Mouse (Mus musculus) midbrain, embryonic 15.5 days (tissue): ENCODE data around the gene Srgap3. TPM values are rescaled to one million over a fixed set of nuclear protein-coding genes. Genes with fewer than 3 reads are reported as not detected.

Experiments
- ATAC-seq: fragments of 200-750 bp; cut with Nextera tagmentation; replicated peaks from 2 replicates; pipeline ENCODE4 v1.8.0; 2017; ENCODE audit warnings: moderate TSS enrichment
- H3K27ac ChIP-seq: fragments of 300-500 bp; sonication (generic); 2 replicates; pipeline ENCODE4 v1.5.1; 2015; ENCODE audit warnings: mild to moderate bottlenecking, inconsistent platforms
- H3K27me3 ChIP-seq: fragments of 300-500 bp; sonication (generic); replicated peaks from 2 replicates; pipeline ENCODE4 v1.6.1; 2015; ENCODE audit warnings: inconsistent platforms
- H3K36me3 ChIP-seq: fragments of 300-500 bp; sonication (generic); replicated peaks from 2 replicates; pipeline ENCODE4 v1.6.1; 2015; ENCODE audit warnings: inconsistent platforms
- H3K4me1 ChIP-seq: fragments of 300-500 bp; sonication (generic); 2 replicates; pipeline ENCODE4 v1.6.1; 2015; ENCODE audit warnings: inconsistent platforms
- H3K4me2 ChIP-seq: fragments of 300-500 bp; sonication (generic); 2 replicates; pipeline ENCODE4 v1.6.1; 2015; ENCODE audit warnings: inconsistent platforms, mild to moderate bottlenecking, moderate library complexity
- H3K4me3 ChIP-seq: fragments of 300-500 bp; sonication (generic); 2 replicates; pipeline ENCODE4 v1.5.1; 2015; ENCODE audit warnings: mild to moderate bottlenecking, inconsistent platforms
- H3K9ac ChIP-seq: fragments of 300-500 bp; sonication (generic); 2 replicates; pipeline ENCODE4 v1.6.1; 2015; ENCODE audit warnings: mild to moderate bottlenecking, inconsistent platforms
- H3K9me3 ChIP-seq: fragments of 300-500 bp; sonication (generic); 2 replicates; pipeline ENCODE4 v1.6.1; 2016; ENCODE audit warnings: inconsistent platforms
- WGBS: fragments of 180-500 bp; shearing (Covaris S2); methylation state at CpG from one replicate; pipeline ENCODE4 v1.1.7; 2015; ENCODE audit warnings: mixed read lengths; 5-methylcytosine and 5-hydroxymethylcytosine counted together
- polyA plus RNA-seq: library from polyadenylated mRNA; unstranded; fragments of >200 nt; fragmentation: Nextera tagmentation; extraction: Ambion mirVana; gene quantifications from 2 replicates; pipeline ENCODE4 v1.2.1, GENCODE M21; 2015

The Srgap3 gene
- polyA plus RNA-seq, 1 experiment from 2014 or later = 44.6 TPM

DNA sequence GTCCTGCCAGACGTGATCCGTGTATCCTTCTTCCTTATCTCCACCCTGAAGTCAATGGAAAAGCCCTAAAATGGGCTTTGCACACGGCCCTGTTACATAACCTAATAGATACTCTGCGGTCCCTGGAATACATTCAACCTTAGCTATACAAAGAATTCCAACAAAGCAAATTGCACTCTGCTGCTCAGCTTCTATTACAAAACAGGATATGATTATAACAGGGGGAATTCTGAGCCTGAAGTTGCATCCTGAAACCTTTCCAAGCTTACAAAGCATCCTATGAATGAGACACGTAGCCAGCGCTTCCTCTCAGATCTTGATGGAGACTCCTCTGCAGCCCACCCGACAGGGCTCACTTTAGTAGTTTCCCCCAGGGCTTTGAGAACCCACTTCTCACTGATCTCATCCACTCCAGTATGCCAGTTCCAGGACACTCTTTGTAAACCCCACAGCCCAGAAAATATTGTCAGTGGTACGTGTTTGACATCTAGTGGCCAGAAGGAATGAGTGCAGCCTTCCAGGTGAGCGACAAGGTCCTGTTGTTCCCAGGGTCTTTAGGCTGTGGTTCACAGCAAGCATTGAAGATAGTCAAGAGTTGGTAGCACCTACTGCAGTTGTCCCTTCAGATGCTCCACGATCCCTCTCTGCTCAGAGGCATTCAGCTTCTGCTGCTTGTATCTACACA, 165.5 kb downstream of the Srgap3 start:
- WGBS = 87% methylated on average over 10 of the region's 10 CpGs

DNA sequence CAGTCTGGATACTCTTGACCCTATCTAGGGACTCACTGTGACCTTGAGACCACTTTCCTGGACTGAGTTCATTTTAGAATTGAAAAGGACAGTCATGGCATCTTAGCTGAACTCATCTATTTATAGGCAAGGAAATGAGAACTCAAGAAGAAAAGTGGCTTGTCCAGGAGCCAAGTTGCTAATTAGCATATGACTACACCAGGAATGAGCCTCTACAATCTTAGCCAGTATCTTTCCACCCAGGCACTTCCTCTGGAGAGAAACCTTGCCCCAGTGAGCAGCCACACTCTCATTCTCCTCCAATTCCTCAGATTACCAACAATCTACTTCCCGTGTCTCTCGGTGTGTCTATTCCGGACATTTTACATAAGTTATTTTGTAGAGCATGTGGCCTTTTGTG, 168.9 kb downstream of the Srgap3 start:
- Histone ChIP-seq H3K9me3 (no peaks in the 10 kb centered on the region), H3K4me2 (no peak overlapping the region), H3K4me3 (no peak overlapping the region), H3K27me3 (no peaks in the 10 kb centered on the region), H3K9ac (no peak overlapping the region), H3K27ac (no peak overlapping the region), H3K36me3 (peaks cover 31% of the 10 kb centered on the region), H3K4me1 (no peaks in the 10 kb centered on the region)
- ATAC-seq = no peak
- 89% methylated on average over 3 of the region's 3 CpGs for WGBS

More for the DNA sequence above, 165.5 kb downstream of the Srgap3 start:
- Histone ChIP-seq H3K27me3 (no peaks in the 10 kb centered on the region), H3K36me3 (peaks cover 12% of the 10 kb centered on the region), H3K9ac (no peak overlapping the region), H3K4me1 (no peaks in the 10 kb centered on the region), H3K9me3 (no peaks in the 10 kb centered on the region), H3K4me2 (no peak overlapping the region), H3K4me3 (no peak overlapping the region), H3K27ac (no peak overlapping the region)
- ATAC-seq = no peak

DNA sequence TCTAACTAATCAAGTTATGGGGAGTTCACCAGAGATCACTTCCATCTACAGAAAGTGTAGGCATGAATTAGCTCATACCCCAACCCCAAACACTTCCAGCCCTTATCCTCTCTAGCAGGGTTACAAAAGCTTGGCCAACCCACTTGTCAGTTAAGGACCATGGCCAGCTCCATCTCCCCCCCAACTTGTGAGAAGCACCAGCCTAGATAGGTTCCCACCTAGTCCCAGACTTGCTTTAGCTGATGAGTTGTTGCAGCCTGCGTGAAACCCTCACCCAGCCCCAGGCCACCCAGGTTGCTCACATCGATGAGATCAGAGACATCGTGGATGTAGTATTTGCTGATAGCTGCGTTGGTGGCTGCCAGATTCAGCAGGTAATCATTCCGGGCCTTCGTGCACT, 170.3 kb downstream of the Srgap3 start:
- Histone ChIP-seq H3K4me3 (no peak overlapping the region), H3K4me1 (no peaks in the 10 kb centered on the region), H3K9ac (no peak overlapping the region), H3K4me2 (no peak overlapping the region), H3K27me3 (no peaks in the 10 kb centered on the region), H3K9me3 (no peaks in the 10 kb centered on the region), H3K27ac (no peak overlapping the region), H3K36me3 (peaks cover 31% of the 10 kb centered on the region)
- ATAC-seq = no peak
- 92% methylated on average over 6 of the region's 6 CpGs for WGBS

DNA sequence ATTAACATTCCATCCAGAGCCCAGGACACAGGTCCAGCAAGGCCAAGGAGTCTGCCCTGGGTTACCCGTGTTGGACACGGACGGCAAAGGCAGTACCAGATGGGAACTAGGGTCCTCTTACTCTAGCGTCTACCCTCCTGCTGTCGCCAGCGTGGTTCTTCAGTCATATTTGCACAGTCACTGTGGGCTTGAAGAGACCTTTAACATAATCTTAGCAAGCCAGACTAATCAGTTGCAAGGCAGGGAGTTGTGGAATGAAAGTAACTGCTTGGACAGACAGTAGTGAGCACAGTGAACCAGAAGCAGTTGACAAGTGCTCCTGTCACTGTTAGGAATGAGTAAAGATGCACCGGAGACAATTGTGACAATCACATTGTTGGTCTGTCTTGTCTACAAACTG, 173.3 kb downstream of the Srgap3 start:
- no peak for ATAC-seq
- Histone ChIP-seq H3K4me2 (no peak overlapping the region), H3K36me3 (peaks cover 42% of the 10 kb centered on the region), H3K9ac (no peak overlapping the region), H3K9me3 (no peaks in the 10 kb centered on the region), H3K27me3 (no peaks in the 10 kb centered on the region), H3K4me1 (no peaks in the 10 kb centered on the region), H3K27ac (no peak overlapping the region), H3K4me3 (no peak overlapping the region)
- 87% methylated on average over 7 of the region's 7 CpGs for WGBS

DNA sequence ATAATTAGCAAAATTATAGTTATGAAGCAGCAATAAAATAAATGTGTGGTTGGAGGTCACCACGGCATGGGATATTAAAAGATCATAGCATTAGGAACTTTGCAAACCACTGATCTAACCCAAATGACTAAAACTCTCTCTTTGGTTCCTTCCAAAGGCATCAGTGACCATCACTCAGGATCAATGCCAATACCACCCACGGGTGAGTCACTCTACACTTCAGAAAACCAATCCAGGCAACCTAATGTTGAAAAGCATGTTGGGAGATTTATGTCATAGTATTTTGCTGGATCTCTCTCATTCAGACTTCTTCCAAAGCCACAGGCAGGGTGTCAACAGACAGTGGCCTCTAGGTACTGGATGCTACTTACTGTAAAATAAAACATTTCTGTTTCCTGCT, 176.1 kb downstream of the Srgap3 start:
- no peak overlapping the region for H3K4me3 ChIP-seq
- no peak overlapping the region for H3K9ac ChIP-seq
- H3K4me1 ChIP-seq = no peaks in the 10 kb centered on the region
- no peak overlapping the region for H3K4me2 ChIP-seq
- H3K27me3 ChIP-seq = no peaks in the 10 kb centered on the region
- 95% methylated on average over 2 of the region's 2 CpGs for WGBS
- H3K9me3 ChIP-seq = no peaks in the 10 kb centered on the region
- H3K27ac ChIP-seq = no peak overlapping the region
- peaks cover 58% of the 10 kb centered on the region for H3K36me3 ChIP-seq
- ATAC-seq = no peak

DNA sequence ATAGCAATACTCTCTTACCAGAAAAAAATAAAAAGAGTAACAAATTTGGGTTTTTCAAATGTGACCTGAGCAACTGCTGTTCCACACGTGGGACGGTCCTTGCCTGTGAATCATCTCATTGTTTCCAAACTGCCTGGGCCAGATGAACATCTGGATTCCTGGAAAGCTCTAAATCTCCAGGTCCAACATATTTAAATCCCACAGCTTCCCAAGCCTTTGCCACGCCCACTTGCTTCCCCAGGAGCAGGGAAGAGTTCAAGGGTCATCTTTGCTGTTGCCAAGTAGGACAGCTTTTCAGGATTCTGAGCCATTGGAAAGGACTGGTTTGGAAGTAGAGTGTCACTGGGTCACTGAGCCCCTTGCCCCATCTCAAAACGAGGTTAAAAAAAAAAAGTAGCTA, 188.5 kb downstream of the Srgap3 start:
- H3K4me3 ChIP-seq = no peak overlapping the region
- no peak overlapping the region for H3K9ac ChIP-seq
- H3K27me3 ChIP-seq = no peaks in the 10 kb centered on the region
- H3K36me3 ChIP-seq = peaks cover 23% of the 10 kb centered on the region
- no peaks in the 10 kb centered on the region for H3K9me3 ChIP-seq
- H3K27ac ChIP-seq = no peak overlapping the region
- no peaks in the 10 kb centered on the region for H3K4me1 ChIP-seq
- no peak for ATAC-seq
- WGBS = 63% methylated on average over 4 of the region's 4 CpGs
- no peak overlapping the region for H3K4me2 ChIP-seq

DNA sequence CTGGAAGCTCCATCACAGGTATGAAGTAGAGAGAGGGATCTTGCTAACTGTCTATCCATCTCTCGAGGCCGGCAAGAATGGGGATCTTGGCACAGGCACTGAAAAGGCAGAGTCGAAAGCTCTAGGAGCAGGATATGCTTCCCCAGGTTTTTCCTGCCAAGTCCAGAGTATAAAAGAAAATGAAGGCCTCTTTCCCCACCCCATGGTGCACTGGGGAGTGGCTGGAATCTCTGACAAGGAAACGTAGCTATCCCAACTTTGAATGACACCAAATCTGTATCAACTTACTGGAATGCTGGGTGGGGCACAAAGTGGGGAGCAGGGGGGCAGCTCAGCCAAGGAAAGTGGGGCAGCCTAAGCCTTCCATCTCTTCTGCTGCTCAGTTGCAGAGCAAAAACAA, 190.2 kb downstream of the Srgap3 start:
- no peaks in the 10 kb centered on the region for H3K4me1 ChIP-seq
- H3K9ac ChIP-seq = no peak overlapping the region
- peaks cover 14% of the 10 kb centered on the region; the same call in 1 of the 2 replicates for H3K36me3 ChIP-seq
- H3K4me2 ChIP-seq = no peak overlapping the region
- H3K9me3 ChIP-seq = no peaks in the 10 kb centered on the region
- WGBS = 72% methylated on average over 4 of the region's 4 CpGs
- H3K27ac ChIP-seq = no peak overlapping the region
- no peak overlapping the region for H3K4me3 ChIP-seq
- H3K27me3 ChIP-seq = no peaks in the 10 kb centered on the region
- no peak for ATAC-seq

DNA sequence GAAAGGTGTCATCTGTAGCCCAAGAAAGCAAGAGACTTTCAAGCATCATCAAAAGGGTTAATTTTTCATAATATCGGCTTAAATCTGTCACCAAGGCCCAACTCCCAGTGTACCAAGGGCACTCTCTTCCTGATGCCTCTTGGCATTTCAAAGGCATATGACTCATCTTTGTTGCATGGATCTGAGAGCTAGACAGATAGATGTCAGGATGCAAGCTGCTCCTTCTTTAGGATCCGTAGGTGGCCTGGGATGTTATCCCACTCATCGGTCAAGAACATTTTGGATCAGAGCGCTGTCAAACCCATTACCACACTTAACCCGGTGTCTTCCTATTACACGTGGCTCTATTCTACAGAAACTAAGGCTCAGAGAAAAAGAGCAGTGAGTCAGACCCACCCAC, 192.1 kb downstream of the Srgap3 start:
- no peak overlapping the region for H3K4me2 ChIP-seq
- no peak overlapping the region for H3K27ac ChIP-seq
- no peaks in the 10 kb centered on the region for H3K27me3 ChIP-seq
- WGBS = 92% methylated on average over 6 of the region's 6 CpGs
- peaks cover 6% of the 10 kb centered on the region; the same call in 1 of the 2 replicates for H3K36me3 ChIP-seq
- no peak overlapping the region for H3K4me3 ChIP-seq
- ATAC-seq = no peak
- H3K4me1 ChIP-seq = no peaks in the 10 kb centered on the region
- no peaks in the 10 kb centered on the region for H3K9me3 ChIP-seq
- no peak overlapping the region for H3K9ac ChIP-seq

DNA sequence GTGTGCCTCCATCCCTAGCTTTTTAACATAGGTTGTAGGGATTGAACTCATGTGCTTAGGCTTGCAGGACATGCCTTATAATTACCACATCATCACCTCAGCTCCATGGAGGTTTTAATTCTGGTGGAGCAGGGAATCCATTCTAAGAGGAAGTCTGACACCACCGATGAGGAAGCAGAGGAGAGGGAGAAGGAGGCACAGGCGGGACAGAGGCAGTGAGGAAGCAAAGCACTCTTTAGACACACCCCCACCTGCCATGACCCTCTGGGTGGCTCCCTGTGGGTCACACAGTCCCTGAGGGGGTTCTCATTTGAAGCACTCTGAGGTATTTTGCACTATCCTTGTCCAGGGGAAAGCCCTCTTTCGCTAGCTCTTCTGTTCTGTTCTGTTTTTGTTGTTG, 194.5 kb downstream of the Srgap3 start:
- Histone ChIP-seq H3K4me1 (no peaks in the 10 kb centered on the region), H3K4me2 (no peak overlapping the region), H3K9ac (no peak overlapping the region), H3K9me3 (no peaks in the 10 kb centered on the region), H3K4me3 (no peak overlapping the region), H3K36me3 (peaks cover 6% of the 10 kb centered on the region; the same call in 1 of the 2 replicates), H3K27me3 (no peaks in the 10 kb centered on the region), H3K27ac (no peak overlapping the region)
- no peak for ATAC-seq
- WGBS = 99% methylated on average over 3 of the region's 3 CpGs

DNA sequence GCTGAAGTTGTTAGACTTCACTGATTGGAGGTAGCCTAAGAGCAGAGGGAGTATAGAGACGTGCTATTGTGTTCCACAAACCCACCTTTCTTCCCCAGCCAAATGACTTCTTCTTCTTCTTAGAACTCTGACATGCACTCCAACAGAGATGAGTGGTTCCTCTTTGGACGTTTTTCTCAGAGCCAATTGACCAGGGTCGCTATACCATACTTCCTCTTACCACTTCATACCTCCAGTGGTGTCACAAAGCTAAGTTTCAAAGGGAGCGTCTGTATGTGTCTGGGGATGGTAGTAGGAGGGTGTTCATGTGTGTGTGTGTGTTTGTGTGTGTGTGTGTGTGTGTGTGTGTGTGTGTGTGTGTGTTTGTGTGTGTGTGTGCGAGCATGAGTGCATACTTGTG, 195.1 kb downstream of the Srgap3 start:
- no peaks in the 10 kb centered on the region for H3K27me3 ChIP-seq
- H3K4me2 ChIP-seq = no peak overlapping the region
- no peak overlapping the region for H3K4me3 ChIP-seq
- H3K27ac ChIP-seq = no peak overlapping the region
- no peaks in the 10 kb centered on the region for H3K4me1 ChIP-seq
- H3K36me3 ChIP-seq = peaks cover 6% of the 10 kb centered on the region; the same call in 1 of the 2 replicates
- ATAC-seq = no peak
- H3K9ac ChIP-seq = no peak overlapping the region
- WGBS = 84% methylated on average over 5 of the region's 5 CpGs
- H3K9me3 ChIP-seq = no peaks in the 10 kb centered on the region

DNA sequence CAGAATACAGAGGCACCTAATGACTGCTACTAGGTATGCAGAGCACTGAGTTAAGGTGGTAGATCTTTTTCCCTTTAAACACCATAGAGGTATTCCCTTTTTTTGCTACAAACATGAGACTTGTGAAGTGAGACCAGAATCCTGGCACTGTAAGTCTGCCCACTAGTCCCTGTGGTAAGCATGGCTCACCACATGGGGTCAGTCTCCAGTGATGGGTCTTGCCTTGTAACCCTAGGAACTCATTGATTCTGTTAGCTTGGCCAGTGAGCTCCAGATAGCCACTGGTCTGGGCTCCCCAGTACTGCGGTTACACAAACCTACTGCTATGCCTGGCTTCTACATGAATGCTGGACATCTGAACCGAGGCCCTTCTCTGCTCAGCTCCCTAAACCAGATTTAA, 204.8 kb downstream of the Srgap3 start:
- H3K4me1 ChIP-seq = no peaks in the 10 kb centered on the region
- H3K9ac ChIP-seq = no peak overlapping the region
- 84% methylated on average over 2 of the region's 2 CpGs for WGBS
- H3K4me3 ChIP-seq = no peak overlapping the region
- H3K9me3 ChIP-seq = no peaks in the 10 kb centered on the region
- no peak overlapping the region for H3K27ac ChIP-seq
- no peak overlapping the region for H3K4me2 ChIP-seq
- peaks cover 28% of the 10 kb centered on the region; the same call in 1 of the 2 replicates for H3K36me3 ChIP-seq
- no peaks in the 10 kb centered on the region for H3K27me3 ChIP-seq
- no peak for ATAC-seq

DNA sequence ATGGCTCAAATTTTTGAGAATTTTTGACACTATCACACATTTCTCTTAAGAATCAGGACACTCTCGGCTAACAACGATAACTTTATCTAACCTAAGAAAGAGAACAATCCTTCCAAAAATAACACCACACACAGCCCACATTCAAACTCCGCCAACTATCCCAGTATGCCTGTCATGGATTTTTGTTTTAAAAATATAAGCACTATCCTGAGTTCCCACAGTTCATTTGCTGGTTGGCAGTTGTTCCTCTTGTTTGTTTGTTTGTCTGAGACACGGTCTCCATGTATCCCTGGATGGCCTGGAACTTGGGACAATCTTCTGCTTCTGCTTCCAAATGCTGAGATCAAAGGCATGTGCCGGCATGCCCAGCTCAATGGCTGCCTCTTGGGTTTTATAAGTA, 205.3 kb downstream of the Srgap3 start:
- H3K36me3 ChIP-seq = peaks cover 28% of the 10 kb centered on the region; the same call in 1 of the 2 replicates

DNA sequence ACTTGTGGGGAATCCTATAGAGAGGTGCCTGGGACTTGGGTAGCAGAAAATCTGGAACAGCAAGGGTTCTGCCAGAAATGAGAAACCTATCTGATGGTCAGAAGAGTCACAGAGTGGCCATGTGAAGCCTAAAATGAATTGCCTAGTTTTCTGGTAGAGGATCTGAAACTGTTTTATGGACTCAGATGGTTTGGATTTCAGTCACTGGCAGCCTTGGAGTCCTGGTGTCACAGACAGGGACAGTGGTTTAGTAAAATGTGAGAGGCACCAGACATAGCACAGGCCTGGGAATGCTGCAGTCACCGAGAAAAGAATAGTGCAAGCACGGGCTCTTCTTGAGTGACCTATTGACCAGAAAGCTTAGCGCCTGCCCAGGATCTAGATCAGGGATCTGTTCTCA, 207.4 kb downstream of the Srgap3 start:
- Histone ChIP-seq H3K36me3 (peaks cover 28% of the 10 kb centered on the region; the same call in 1 of the 2 replicates), H3K4me2 (no peak overlapping the region)
- 92% methylated on average over 3 of the region's 3 CpGs for WGBS

More for the DNA sequence above, 205.3 kb downstream of the Srgap3 start:
- no peak overlapping the region for H3K4me3 ChIP-seq
- 90% methylated on average over 5 of the region's 5 CpGs for WGBS
- ATAC-seq = no peak
- no peak overlapping the region for H3K4me2 ChIP-seq
- no peaks in the 10 kb centered on the region for H3K27me3 ChIP-seq
- H3K4me1 ChIP-seq = no peaks in the 10 kb centered on the region
- no peak overlapping the region for H3K9ac ChIP-seq
- H3K9me3 ChIP-seq = no peaks in the 10 kb centered on the region
- H3K27ac ChIP-seq = no peak overlapping the region

More for the DNA sequence above, 207.4 kb downstream of the Srgap3 start:
- H3K9me3 ChIP-seq = no peaks in the 10 kb centered on the region
- no peak overlapping the region for H3K27ac ChIP-seq
- H3K4me3 ChIP-seq = no peak overlapping the region
- H3K4me1 ChIP-seq = no peaks in the 10 kb centered on the region; the same call in 1 of the 2 replicates
- no peak overlapping the region for H3K9ac ChIP-seq
- ATAC-seq = no peak
- H3K27me3 ChIP-seq = no peaks in the 10 kb centered on the region
